Mouse (Mus musculus) testis, adult 2 months (tissue): ENCODE measurements around the gene Crispld2. TPM values are rescaled to one million over a fixed set of nuclear protein-coding genes. Genes with fewer than 3 reads are reported as not detected.

ENCODE experiments used
- H3K27ac ChIP-seq: fragments of 200-500 bp; 2 replicates; pipeline ENCODE4 v1.5.1; 2012; ENCODE audit warnings: low read depth, low read length; ENCODE audit not compliant: control insufficient read depth, insufficient read depth
- H3K27me3 ChIP-seq: fragments of 200-500 bp; 2 replicates; pipeline ENCODE4 v1.6.1; 2012; ENCODE audit warnings: mild to moderate bottlenecking, low read length, moderate library complexity; ENCODE audit not compliant: control insufficient read depth, insufficient read depth
- H3K36me3 ChIP-seq: fragments of 200-500 bp; 2 replicates; pipeline ENCODE4 v1.6.1; 2012; ENCODE audit warnings: mild to moderate bottlenecking, low read length; ENCODE audit not compliant: control insufficient read depth, insufficient read depth
- H3K4me1 ChIP-seq: fragments of 200-500 bp; 2 replicates; pipeline ENCODE4 v1.6.1; 2012; ENCODE audit warnings: low read length; ENCODE audit not compliant: control insufficient read depth, insufficient read depth
- H3K4me3 ChIP-seq: fragments of 200-500 bp; 2 replicates; pipeline ENCODE4 v1.5.1; 2012; ENCODE audit warnings: low read depth, mild to moderate bottlenecking, low read length, moderate library complexity, mixed read lengths; ENCODE audit not compliant: control insufficient read depth
- CTCF ChIP-seq: fragments of 200-500 bp; IDR thresholded peaks from 2 replicates; pipeline ENCODE4 v1.5.1; 2012; ENCODE audit warnings: low read depth, mild to moderate bottlenecking, inconsistent platforms, low read length, moderate library complexity; ENCODE audit not compliant: control insufficient read depth, insufficient read depth, insufficient replicate concordance
- POLR2A ChIP-seq: fragments of 200-500 bp; IDR thresholded peaks from 2 replicates; pipeline ENCODE4 v1.6.1; 2012; ENCODE audit warnings: low read depth, mild to moderate bottlenecking, inconsistent platforms, low read length, moderate library complexity; ENCODE audit not compliant: control insufficient read depth
- polyA plus RNA-seq: library from polyadenylated mRNA; depleted of rRNA; stranded (reverse); fragments of >200 nt; gene quantifications from 2 replicates; pipeline ENCODE4 v1.2.3, GENCODE M21; 2012

The Crispld2 gene
- polyA plus RNA-seq, 1 experiment, result 6.2 TPM

DNA sequence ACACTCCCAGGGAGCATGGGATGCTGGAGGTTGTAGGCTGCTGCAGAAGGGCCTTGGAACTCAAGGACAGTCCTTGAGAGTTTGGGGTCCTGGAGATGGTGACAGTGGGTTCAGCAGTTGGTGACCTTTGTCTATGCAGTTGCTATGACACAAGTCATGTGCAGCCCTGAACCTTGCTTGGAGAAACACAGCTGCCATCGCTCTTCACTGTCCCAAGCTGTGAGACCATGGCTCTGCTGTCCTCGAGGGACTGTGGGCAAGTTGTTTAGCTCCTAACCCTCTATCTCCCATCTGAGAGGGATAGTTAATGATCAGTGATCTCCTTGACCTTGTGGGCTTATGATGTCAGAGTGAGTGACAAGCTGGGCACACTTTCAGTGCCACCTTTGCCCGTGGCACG, 44.3 kb downstream of the Crispld2 start:
- no peaks in the 10 kb centered on the region for H3K4me1 ChIP-seq
- no peaks in the 10 kb centered on the region for H3K36me3 ChIP-seq
- H3K27me3 ChIP-seq, result no peaks in the 10 kb centered on the region
- H3K27ac ChIP-seq, result no peak overlapping the region
- TF ChIP-seq POLR2A, result no peak
- TF ChIP-seq CTCF, result no peak
- H3K4me3 ChIP-seq, result no peak overlapping the region

GRCm38 (mm10) chr8:120037199-120037598, 45.0 kb downstream of the Crispld2 start:
- no peak for TF ChIP-seq CTCF
- TF ChIP-seq POLR2A, result no peak
- H3K4me1 ChIP-seq, result no peaks in the 10 kb centered on the region
- no peak overlapping the region for H3K27ac ChIP-seq
- H3K27me3 ChIP-seq, result no peaks in the 10 kb centered on the region
- no peak overlapping the region for H3K4me3 ChIP-seq
- H3K36me3 ChIP-seq, result no peaks in the 10 kb centered on the region

DNA sequence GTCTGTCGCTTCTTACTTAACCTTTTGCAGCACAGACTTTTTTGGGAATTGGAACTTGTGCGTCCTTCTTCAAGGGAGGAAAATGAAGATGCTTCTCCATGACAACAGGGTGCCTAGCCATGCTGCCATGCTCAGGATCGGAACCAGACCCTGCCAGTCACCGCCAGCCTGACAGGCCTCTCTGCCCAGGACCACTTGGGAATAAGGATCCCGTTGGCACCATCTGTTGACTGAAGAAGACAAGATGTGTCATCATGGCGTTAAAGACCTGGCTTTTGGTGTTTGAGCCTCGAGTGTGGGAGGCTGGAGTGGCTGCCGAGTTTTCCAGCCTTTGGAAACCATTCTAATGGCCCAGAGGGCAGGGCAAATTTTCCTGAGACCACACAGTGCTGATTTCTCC, 45.4 kb downstream of the Crispld2 start:
- Histone ChIP-seq H3K27ac (no peak overlapping the region), H3K4me1 (no peaks in the 10 kb centered on the region), H3K4me3 (no peak overlapping the region), H3K36me3 (no peaks in the 10 kb centered on the region), H3K27me3 (no peaks in the 10 kb centered on the region)
- TF ChIP-seq POLR2A (no peak), CTCF (no peak)

DNA sequence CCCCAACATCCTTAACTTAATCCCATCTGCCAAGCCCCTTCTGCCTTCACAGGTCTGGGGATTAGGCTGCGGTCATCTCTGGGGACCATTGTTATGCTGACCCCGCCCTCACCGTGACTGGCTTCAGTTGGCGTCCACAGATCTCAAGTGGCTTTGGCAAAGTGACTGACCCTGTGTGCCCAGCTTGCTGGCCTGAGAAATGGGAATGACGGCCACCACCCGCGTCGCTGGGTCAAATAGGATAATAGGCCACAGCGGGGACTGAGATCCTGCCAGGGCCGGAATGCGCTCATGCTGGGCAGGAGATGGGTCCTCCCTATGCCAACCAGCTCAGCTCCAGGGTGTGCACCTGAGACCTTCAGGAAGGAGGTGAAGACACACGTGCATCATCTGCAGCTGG, 46.5 kb downstream of the Crispld2 start:
- no peaks in the 10 kb centered on the region for H3K4me1 ChIP-seq
- H3K27ac ChIP-seq, result no peak overlapping the region
- no peaks in the 10 kb centered on the region for H3K27me3 ChIP-seq
- no peaks in the 10 kb centered on the region for H3K36me3 ChIP-seq
- H3K4me3 ChIP-seq, result no peak overlapping the region
- TF ChIP-seq POLR2A (no peak), CTCF (no peak)

GRCm38 (mm10) chr8:120039313-120039919, 47.2 kb downstream of the Crispld2 start:
- no peaks in the 10 kb centered on the region for H3K27me3 ChIP-seq
- H3K4me1 ChIP-seq, result no peaks in the 10 kb centered on the region
- H3K4me3 ChIP-seq, result no peak overlapping the region
- H3K27ac ChIP-seq, result no peak overlapping the region
- TF ChIP-seq CTCF (no peak), POLR2A (no peak)
- no peaks in the 10 kb centered on the region for H3K36me3 ChIP-seq

DNA sequence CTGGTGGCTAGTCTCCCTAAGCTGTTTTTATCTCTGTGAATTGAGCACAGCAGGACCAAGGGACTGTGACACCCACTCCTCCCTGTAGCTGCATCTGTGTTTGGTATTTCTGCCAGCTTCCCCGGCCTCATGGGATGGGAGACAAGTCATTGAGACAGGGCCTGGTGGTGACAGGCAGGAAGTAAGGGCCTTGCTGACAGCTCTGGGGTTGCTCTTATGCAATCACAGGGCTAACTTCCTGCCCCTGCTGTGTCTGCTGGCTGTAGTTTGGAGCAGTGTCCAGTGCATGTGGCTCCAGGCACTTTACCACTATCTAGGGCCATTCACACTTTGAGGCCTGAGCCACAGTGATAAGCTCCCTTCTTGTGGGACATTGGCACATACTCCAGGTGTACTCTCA, 48.6 kb downstream of the Crispld2 start:
- TF ChIP-seq CTCF, result no peak
- TF ChIP-seq POLR2A, result no peak
- Histone ChIP-seq H3K27ac (no peak overlapping the region), H3K4me3 (no peak overlapping the region), H3K36me3 (no peaks in the 10 kb centered on the region), H3K4me1 (no peaks in the 10 kb centered on the region; the same call in 1 of the 2 replicates), H3K27me3 (no peaks in the 10 kb centered on the region)

DNA sequence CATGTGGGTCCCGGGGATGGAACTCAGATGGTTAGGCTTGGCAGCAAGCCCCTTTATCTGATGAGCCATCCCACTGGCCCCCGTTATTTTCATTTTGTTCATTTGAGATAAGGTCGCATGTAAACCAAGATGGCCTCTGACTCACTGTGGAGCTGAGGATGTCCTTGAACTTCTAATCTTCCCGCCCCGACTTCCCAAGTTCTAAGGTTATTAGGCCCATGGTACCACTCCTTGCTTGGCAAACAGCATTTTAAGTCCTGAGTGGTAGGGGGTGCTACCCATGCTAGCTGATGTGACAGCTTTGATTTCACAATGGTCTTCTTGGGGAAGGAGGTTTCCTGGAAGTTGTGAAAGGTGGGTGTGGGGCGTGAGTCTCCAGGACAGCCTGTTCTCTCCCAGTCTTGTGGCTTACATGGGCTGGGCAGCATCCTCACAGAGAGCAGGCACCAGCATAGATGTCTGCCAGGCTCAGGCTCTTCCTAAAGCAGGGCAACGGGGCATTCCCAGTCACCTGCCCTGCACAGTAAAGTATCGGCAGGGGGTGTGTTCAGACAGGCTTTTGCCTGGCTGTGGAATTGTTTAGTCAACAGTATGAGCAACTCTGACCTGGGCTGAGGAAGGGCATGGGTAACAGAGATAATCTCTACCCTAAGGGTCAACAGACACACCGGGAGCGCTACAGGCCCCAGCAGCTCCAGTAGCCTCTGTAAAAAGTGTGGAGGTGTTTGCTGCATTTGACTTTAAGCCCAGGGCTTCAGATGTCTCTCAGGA, 50.5 kb downstream of the Crispld2 start:
- Histone ChIP-seq H3K27ac (no peak overlapping the region), H3K36me3 (no peaks in the 10 kb centered on the region), H3K4me1 (peaks cover 5% of the 10 kb centered on the region), H3K27me3 (no peaks in the 10 kb centered on the region), H3K4me3 (no peak overlapping the region)
- no peak for TF ChIP-seq POLR2A
- no peak for TF ChIP-seq CTCF

DNA sequence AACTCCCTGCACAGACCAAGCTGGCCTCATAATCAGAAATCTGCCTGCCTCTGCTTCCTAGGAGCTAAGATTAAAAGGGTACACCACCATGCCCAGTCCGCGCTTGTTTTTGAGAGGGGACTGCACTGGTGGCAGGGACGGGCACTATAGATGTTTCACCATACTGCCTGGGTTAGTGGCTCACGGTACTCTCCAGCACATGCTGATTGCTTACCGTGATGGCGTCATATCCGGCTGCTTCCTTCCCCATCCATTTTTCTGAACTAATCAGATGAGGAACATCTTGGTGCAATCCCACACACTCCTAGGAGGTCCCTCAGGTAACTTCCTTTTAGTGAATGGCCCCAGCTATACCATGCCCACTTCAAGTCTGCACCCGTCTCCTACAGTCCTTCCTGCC, 52.7 kb downstream of the Crispld2 start:
- H3K27ac ChIP-seq, result no peak overlapping the region
- H3K4me1 ChIP-seq, result peaks cover 5% of the 10 kb centered on the region
- no peak overlapping the region for H3K4me3 ChIP-seq
- TF ChIP-seq CTCF (no peak), POLR2A (no peak)
- no peaks in the 10 kb centered on the region for H3K27me3 ChIP-seq
- no peaks in the 10 kb centered on the region for H3K36me3 ChIP-seq
